Mouse (Mus musculus) hindbrain, embryonic 10.5 days (tissue): ENCODE measurements at regions not wholly inside any gene's neighbourhood (a gene's known extent, or its start where the extent isn't known, plus 50 kb on each side); places are given as distances from the start of the nearest gene placed in this dataset.
"Not testable (repeated sequence)": the region's sequence is repeated elsewhere in the genome, so short reads cannot be mapped to it uniquely, and the experiment has no call there.

Experiments used
- DNase-seq: peaks from one replicate; pipeline ENCODE4 v3.0.0-alpha.2; 2017; ENCODE audit warnings: low spot score
- H3K27ac ChIP-seq: fragments of 300-500 bp; sonication (generic); 2 replicates; pipeline ENCODE4 v1.5.1; 2016; ENCODE audit warnings: mild to moderate bottlenecking, moderate library complexity
- H3K27me3 ChIP-seq: fragments of 300-500 bp; sonication (generic); 2 replicates; pipeline ENCODE4 v1.6.1; 2016; ENCODE audit warnings: mild to moderate bottlenecking; ENCODE audit not compliant: poor library complexity, insufficient read depth, severe bottlenecking
- H3K36me3 ChIP-seq: fragments of 300-500 bp; sonication (generic); 2 replicates; pipeline ENCODE4 v1.6.1; 2016; ENCODE audit warnings: mild to moderate bottlenecking, moderate library complexity
- H3K4me1 ChIP-seq: fragments of 300-500 bp; sonication (generic); replicated peaks from 2 replicates; pipeline ENCODE4 v1.6.1; 2016; ENCODE audit warnings: mild to moderate bottlenecking
- H3K4me3 ChIP-seq: fragments of 300-500 bp; sonication (generic); 2 replicates; pipeline ENCODE4 v1.5.1; 2016; ENCODE audit warnings: mild to moderate bottlenecking, moderate library complexity
- H3K9me3 ChIP-seq: fragments of 300-500 bp; sonication (generic); 2 replicates; pipeline ENCODE4 v1.6.1; 2016; ENCODE audit warnings: mild to moderate bottlenecking, moderate library complexity
- WGBS: fragments of 180-500 bp; shearing (Covaris S2); methylation state at CpG from one replicate; pipeline ENCODE4 v1.1.7; 2016; 5-methylcytosine and 5-hydroxymethylcytosine counted together

GRCm38 (mm10) chr13:81020811-81021210 is 137.6 kb downstream of the Arrdc3 start:
- Histone ChIP-seq H3K9me3 (no peaks in the 10 kb centered on the region), H3K4me3 (no peak overlapping the region), H3K27ac (no peak overlapping the region), H3K27me3 (no peaks in the 10 kb centered on the region), H3K36me3 (no peaks in the 10 kb centered on the region), H3K4me1 (no peaks in the 10 kb centered on the region)
- WGBS = 87% methylated on average over 2 of the region's 2 CpGs
- DNase-seq = no peak

- H3K4me3 ChIP-seq = no peak overlapping the region
- DNase-seq = no peak
- H3K4me1 ChIP-seq = no peaks in the 10 kb centered on the region
- H3K27me3 ChIP-seq = no peaks in the 10 kb centered on the region
- WGBS = 74% methylated on average over 1 of the region's 1 CpGs
- H3K9me3 ChIP-seq = no peaks in the 10 kb centered on the region
- H3K36me3 ChIP-seq = no peaks in the 10 kb centered on the region
- H3K27ac ChIP-seq = no peak overlapping the region
Observed at GRCm38 (mm10) chr13:81022410-81022809, 139.2 kb downstream of the Arrdc3 start.

- WGBS = 93% methylated on average over 14 of the region's 14 CpGs
- not testable (repeated sequence) for H3K27ac ChIP-seq, H3K9me3 ChIP-seq
Observed at GRCm38 (mm10) chr13:81025241-81025760, 142.1 kb downstream of the Arrdc3 start.

GRCm38 (mm10) chr13:81037316-81037715 is 154.1 kb downstream of the Arrdc3 start:
- DNase-seq = no peak
- Histone ChIP-seq H3K4me3 (no peak overlapping the region), H3K4me1 (peaks cover 6% of the 10 kb centered on the region; the same call in 1 of the 2 replicates), H3K9me3 (no peaks in the 10 kb centered on the region), H3K36me3 (no peaks in the 10 kb centered on the region), H3K27me3 (no peaks in the 10 kb centered on the region), H3K27ac (no peak overlapping the region)
- WGBS = 83% methylated on average over 1 of the region's 1 CpGs

More at GRCm38 (mm10) chr13:81025241-81025760, 142.1 kb downstream of the Arrdc3 start:
- H3K4me1 ChIP-seq, DNase-seq, H3K4me3 ChIP-seq, H3K27me3 ChIP-seq, H3K36me3 ChIP-seq: not testable (repeated sequence)

GRCm38 (mm10) chr13:81038736-81039135 is 155.6 kb downstream of the Arrdc3 start:
- H3K9me3 ChIP-seq = no peaks in the 10 kb centered on the region
- no peak overlapping the region for H3K27ac ChIP-seq
- 81% methylated on average over 4 of the region's 4 CpGs for WGBS
- H3K4me1 ChIP-seq = peaks cover 6% of the 10 kb centered on the region; the same call in 1 of the 2 replicates
- no peak overlapping the region for H3K4me3 ChIP-seq
- no peak for DNase-seq
- no peaks in the 10 kb centered on the region for H3K27me3 ChIP-seq
- no peaks in the 10 kb centered on the region for H3K36me3 ChIP-seq

DNA sequence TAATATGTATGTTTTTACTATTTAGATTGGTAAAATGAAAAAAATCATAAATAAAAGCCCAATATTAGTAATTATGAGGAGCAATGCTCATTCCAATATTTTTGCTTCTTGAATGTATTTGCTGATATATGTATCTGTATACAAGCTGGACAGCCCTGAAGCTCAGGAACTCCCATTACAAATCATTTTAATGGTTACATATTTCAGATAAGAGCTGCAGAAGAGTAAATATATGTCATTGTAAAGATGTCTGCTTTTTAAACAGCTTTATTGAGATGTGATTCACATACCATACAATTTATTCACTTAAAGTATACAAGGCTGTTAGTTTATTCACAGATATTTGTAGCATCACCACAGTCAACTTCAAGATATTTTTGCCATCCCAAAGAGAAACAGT is 157.3 kb downstream of the Arrdc3 start:
- H3K4me1 ChIP-seq = peaks cover 6% of the 10 kb centered on the region; the same call in 1 of the 2 replicates
- no peaks in the 10 kb centered on the region for H3K27me3 ChIP-seq
- no peak overlapping the region for H3K27ac ChIP-seq
- no peak for DNase-seq
- no peak overlapping the region for H3K4me3 ChIP-seq
- no peaks in the 10 kb centered on the region for H3K36me3 ChIP-seq
- H3K9me3 ChIP-seq = no peaks in the 10 kb centered on the region

- H3K4me3 ChIP-seq = no peak overlapping the region
- 89% methylated on average over 3 of the region's 3 CpGs for WGBS
- no peaks in the 10 kb centered on the region for H3K9me3 ChIP-seq
- no peak overlapping the region for H3K27ac ChIP-seq
- no peaks in the 10 kb centered on the region for H3K36me3 ChIP-seq
- H3K27me3 ChIP-seq = no peaks in the 10 kb centered on the region
- peaks cover 6% of the 10 kb centered on the region; the same call in 1 of the 2 replicates for H3K4me1 ChIP-seq
- DNase-seq = no peak
Observed at GRCm38 (mm10) chr13:81041646-81042045, 158.5 kb downstream of the Arrdc3 start.
